Mouse (Mus musculus) cerebellum, adult 9-10 months (tissue): Measurements from ENCODE around the gene Dda1.
"Not testable (repeated sequence)": the region's sequence is repeated elsewhere in the genome, so short reads cannot be mapped to it uniquely, and the experiment has no call there.

Experiments
- DNase-seq: peaks from one replicate; pipeline ENCODE4 v3.0.0; 2022

Dda1 gene

DNA sequence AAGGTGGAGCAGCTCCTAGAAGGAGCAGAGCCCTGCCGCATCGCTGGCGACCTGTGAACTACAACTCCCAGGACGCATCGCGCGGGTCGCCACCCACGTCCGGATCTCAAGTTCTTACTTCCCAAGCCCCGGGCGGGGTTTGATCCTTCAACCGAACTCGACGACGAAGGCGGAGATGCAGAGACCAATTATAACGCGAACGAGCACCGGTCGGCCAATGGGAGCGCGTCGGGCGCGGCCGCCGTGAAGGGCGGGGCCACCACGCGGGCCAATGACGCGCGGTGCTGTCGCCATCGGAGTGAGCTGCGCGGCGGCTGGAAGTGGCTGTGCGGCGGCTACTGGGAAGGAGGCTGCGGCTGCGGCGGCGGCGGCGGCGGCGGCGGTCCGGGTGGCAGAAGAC lies at the start of gene Dda1:
Gene Dda1, plus strand, starts transcription at position 284 of the 400 bp plus-strand sequence.
- DNase-seq, result peak; percentile 98

DNA sequence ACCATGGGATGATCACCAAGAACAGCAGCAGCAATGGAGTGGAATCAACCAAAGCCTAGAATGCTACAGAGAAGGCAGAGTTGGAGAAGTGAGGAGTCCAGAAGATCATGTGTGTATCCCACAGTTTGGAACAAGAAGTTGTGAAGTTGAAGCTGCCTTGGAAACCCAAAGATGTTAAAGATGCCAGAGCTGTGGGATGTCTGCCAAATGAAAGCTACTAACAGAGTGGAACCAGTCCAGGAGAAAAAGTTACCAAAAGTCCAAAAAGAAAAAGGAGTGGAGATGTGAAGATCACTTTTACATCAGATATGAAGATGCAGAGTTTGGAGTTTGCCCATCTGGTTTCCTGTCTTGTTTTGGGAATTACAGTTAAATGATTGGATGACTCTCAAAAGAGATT lies 46.9 kb upstream of the Dda1 start:
- DNase-seq, result no peak

DNA sequence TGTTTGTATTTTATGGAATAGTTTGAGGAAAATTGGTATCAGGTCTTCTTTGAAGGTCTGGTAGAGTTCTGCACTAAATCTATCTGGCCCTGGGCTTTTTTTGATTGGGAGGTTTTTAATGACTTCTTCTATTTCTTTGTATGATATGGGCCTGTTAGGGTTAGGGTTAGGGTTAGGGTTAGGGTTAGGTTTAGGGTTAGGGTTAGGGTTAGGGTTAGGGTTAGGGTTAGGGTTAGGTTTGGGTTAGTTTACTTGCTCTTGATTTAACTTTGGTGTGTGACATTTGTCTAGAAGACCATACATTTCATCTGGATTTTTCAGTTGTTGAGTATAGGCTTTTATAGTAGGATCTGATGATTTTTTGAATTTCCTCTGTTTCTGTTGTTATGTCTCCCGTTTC lies 36.1 kb upstream of the Dda1 start:
- not testable (repeated sequence) for DNase-seq

DNA sequence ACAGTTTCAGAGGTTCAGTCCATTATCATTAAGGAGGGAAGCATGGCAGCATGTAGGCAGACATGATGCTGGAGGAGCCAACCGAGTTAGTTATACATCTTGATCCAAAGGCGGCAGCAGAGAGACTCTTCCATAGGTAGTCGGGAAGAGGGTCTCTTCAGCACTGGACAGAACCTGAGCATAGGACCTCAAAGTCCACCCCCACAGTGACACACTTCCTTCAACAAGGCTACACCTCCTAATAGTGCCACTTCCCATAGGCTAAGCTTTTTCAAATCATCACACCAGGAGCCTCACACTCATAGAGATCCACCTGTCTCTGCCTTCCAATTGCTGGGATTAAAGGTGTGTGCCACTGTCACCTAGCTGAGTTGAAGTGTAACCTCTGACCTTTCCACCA lies 32.0 kb upstream of the Dda1 start:
- DNase-seq, result no peak

DNA sequence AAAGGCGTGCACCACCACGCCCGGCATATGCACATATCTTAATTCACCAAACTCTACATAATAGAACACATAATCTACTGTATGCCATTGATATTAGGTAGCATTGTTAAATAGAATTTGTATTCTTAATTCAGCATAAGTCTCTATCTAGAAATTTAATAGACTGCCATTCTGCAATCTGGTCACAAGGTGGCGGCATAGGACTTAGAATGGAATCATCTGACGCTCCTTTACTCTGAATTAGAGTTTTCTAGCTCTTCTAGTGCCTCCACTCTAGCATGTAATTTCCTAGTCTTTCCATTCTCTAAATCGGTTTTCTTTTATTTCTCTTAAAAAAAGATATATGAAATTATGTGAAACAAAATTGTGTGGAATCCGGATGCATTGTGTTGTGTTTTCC lies 27.6 kb upstream of the Dda1 start:
- peak; percentile 79 for DNase-seq

DNA sequence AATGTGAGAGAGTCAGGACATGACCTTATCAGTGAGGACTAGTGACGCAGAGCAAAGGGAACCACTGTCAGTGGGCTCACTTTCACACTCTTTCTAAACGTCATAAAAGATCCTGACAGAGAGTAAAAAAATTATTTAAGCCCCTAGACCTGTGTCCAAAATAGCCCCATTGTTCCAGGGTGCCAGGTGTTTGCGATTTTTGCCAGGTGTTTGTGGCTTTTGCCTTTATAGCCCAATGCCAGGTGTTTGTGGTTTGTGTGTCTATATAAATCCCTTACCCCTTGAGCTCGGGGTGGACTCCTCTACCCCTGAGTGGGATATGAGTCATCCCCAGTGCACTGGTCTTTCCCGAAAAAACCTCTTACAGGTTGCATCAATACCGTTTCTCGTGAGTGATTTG lies 23.9 kb upstream of the Dda1 start:
- DNase-seq, result no peak

DNA sequence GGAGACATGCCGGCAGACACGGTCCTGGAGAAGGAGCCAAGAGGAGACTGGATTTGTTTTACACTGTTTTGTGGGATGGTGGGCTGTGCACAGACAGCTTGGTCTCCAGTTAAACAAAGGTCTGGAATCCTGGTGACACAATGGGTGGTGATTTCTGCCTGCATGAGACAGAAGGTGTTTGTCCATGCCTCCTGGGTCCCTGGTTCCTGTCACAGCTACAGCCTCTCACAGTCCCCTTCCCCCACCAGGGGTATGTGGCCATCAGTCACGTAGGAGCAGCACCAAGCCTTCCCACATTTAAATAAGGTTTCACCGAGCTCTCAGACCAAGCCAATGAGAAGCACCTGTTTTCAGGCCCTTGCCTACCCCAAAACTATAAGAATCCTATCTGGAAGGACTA lies 17.7 kb upstream of the Dda1 start:
- no peak for DNase-seq

DNA sequence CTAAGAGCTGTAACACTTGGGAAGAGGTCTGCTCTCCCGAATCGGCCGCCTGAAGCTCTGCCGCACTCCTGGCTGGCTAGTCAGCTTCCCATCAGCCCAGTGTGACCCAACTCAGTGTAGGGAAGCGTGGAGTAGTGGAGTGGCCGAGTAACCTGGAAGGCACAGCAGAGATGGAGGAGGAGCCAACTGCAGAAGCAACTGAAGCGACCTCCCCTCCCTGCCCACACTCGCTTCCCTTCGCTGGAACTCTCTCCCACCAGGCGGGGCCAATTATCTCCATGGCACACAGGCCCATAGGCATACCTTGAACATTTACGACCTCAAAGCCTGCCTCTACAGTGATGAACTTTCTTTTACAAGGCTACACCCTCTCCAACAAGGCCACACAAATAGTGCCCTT lies 17.2 kb upstream of the Dda1 start:
- DNase-seq, result no peak

DNA sequence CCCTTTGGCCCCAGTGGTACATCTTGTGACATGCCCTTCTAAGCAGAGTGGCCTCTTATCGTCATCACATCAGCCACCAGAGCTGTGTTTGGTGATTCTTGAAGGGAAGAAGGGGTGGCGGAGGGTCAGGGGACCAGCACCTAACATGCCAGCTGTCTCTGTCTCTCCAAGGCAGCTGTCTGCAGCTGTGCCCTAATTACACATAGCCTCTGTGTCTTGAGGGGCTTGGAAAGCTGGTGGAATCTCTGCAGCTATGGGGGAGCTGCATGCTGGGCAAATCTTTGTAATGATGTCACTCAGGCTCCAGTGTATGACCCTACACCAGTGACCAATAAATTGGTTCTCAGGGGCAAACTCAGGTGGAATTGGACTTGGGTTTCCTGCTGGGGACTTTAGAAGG lies 16.3 kb upstream of the Dda1 start:
- DNase-seq, result no peak

DNA sequence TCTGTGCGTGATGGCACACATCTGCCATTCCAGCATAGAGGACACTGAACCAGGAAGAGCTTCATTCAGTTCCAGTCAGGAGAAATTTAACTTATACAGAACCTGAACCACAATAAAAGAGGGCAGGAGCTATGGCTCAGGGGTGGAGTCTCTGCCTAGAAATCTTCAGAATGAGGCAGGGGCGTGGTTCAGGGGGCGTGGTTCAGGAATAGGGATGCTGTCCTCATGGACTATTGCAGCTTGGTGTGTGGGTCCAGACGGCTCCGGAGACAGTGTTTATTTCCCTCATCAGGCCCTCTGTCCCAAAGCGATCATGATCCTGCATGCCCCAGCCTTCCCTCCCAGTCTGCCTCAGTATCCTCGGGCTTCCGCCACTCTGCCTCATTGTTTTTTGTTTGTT lies 14.3 kb upstream of the Dda1 start:
- no peak for DNase-seq

DNA sequence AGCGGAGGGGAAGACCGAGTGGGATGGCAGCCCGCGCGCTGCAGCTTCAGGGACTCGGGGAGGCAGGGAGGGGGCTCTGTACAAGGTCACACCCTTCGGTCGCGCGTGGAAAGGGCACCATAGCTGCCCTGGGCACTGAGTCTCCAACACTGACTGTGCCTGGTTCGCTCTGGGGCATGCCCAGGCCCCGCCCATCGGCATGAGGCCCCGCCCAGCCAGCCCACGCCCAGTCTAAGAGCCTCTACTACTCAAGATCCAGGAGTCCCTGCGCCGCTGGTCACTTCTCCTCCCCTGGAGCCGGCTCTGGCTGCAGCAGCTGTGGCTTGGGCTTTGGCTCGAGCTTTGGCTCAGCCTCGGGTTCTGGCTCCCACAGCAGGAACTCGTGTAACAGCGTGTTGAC lies 12.1 kb upstream of the Dda1 start:
- peak; percentile 39 for DNase-seq

DNA sequence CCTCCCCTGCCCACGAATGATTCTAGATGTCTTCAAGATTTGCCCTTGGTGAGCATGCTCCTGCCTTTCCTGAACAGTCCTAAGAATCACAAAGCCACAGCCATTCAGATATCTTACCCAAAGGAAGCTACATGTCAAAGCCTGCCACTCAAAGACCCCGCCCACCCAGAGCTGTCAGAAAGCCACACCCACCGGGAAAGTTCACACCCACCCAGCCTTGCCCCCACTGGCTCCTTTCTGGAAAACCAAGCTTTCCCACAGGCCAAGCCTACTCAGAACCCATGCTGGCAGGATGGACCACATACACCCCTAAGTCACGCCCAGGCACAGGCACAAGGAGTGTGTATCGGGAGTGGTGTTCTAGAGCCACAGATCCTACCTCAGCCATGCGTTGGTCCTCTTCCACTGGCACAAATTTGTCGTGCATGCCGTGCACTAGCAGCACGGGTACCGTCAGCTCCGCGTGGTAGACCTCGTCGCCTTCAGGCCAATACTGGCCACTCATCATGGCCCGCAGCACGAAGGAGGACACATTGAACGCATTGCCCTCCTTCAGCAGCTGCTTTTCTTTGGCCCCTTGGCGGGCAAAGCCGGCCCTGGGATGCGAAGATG lies 11.2 kb upstream of the Dda1 start:
- DNase-seq, result peak; percentile 42

DNA sequence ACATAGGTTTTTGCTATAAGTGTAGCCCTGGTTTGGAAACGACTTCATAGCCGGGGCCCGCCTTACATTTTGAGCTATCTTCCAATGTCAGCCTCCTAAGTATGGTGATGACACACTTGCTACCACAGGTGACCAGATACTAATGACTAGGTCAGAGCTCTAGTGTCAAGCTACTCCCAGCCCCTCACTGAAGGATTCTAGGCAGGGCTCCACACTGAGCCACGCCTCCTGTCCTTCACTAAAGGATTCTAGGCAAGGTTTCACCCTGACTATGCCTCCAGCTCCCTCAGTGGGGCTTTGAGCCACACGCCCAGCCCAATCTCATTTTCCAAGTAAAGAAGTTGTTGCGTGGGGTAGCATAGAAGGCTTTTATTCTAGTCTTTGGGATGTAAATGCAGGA lies 8.3 kb upstream of the Dda1 start:
- DNase-seq, result peak; percentile 20

DNA sequence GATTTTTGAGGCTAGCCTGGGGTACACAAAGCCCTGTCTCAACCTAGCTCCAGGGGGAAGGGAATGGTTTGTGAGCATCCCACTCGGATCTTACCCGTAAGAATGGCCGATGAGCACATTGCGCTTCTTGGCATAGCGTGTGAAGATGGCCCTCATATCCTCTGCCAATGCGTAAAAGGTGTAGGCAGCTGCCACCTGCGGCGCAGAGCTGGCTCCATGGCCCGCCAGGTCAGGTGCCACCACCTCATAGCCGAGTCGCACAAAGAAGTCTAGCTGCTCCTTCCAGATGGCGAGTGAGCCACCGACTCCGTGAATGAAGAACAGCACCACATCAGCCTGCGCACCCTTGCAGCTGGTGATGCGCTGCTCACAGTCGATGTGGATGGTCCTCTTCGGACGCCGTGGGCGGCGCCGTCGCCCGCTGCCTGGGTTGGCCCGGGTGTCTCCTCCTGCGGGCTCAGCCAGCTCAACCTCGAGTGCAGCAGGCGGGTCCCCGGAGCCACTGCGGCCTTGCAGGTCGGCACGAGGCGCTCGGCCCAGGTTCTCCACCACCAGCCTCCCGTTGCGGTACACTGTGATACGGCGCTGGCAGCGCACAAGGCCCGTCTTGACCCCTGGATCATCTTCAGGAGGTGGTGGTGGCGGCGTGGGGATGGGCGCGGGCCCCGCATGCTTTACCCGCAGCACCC lies 7.7 kb upstream of the Dda1 start:
- peak; percentile 72 for DNase-seq

DNA sequence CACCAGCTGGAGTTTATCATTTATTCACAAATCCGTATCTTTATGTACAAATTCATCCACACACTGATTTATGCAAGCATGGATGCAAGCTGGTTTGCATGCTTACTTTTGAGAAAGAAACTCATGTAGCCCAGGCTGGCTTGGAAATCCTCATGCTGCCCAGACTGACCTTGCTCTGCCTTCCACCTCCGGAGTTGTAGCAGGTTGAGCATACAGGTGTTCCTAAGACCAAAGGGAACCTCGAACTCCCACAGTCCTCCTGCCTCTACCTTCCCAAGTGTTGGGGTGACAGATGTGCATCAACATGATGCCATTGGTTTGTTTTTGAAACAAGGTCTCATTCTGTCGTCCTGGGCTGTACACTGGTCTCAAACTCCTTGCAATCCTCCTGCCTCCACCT lies 6.8 kb upstream of the Dda1 start:
- DNase-seq, result no peak

DNA sequence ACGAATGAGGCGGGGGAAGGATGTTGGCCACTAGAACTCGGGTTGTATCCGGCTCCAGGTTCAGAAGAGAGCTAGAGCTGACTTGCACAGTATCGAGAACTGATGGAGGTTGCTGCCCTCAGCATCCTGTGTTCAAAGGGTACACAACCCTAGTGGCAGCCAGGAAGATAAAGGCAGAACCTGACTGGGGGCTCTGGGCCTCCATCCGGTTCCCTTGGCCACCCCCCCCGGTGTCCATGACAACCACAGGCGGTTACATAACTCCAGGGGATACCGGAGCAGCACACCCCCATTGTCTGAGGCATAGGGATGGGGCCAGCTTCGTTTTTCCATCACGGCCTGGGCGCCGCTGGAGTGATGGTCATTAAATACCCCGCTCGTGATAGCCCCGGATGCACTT lies 6.2 kb upstream of the Dda1 start:
- DNase-seq, result peak; percentile 87

DNA sequence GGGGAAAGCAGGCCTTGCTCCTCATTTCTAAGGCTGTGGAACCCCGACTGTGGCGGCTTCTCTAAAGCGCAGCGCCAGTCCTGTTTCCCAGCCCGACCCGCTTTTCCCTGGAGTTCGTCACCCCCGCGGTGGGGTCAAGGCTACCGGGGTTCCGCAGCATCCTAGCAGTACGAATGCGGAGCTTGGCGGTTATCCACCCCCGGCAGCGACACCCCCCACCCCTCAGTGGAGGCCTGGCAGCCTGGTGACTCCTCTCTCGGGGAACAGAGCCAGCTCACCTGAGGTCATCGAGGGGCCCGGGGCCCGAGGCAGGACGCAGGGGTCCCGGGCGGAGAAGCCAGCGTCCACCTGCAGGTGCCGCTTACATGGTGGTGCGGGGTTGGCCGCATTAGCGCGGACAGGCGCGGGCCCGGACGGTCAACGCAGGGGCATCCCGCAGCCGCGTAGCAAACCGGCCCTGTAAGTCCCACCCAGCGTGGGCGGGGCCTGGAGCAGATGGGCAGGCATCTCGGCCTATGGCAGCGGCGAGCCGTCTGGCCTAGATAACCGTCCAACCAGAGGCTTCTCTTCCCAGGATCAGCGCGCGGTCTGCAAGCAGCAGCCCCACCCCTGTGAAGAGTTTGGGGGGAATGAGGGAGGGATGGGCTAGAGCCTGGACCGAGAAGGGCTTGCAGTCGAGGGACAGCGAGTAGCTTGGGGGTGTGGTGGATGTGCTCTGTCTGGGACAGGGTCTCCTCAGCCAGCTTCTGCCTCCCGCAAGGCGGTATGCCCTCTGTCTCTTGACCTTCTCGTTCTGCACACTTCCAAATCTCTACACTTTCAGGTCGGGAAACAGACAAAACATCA lies 5.6 kb upstream of the Dda1 start, which contains the start of gene Abhd8:
Gene Abhd8, minus strand, starts transcription at position 468 of the 846 bp plus-strand sequence.
- peak; percentile 99 for DNase-seq

DNA sequence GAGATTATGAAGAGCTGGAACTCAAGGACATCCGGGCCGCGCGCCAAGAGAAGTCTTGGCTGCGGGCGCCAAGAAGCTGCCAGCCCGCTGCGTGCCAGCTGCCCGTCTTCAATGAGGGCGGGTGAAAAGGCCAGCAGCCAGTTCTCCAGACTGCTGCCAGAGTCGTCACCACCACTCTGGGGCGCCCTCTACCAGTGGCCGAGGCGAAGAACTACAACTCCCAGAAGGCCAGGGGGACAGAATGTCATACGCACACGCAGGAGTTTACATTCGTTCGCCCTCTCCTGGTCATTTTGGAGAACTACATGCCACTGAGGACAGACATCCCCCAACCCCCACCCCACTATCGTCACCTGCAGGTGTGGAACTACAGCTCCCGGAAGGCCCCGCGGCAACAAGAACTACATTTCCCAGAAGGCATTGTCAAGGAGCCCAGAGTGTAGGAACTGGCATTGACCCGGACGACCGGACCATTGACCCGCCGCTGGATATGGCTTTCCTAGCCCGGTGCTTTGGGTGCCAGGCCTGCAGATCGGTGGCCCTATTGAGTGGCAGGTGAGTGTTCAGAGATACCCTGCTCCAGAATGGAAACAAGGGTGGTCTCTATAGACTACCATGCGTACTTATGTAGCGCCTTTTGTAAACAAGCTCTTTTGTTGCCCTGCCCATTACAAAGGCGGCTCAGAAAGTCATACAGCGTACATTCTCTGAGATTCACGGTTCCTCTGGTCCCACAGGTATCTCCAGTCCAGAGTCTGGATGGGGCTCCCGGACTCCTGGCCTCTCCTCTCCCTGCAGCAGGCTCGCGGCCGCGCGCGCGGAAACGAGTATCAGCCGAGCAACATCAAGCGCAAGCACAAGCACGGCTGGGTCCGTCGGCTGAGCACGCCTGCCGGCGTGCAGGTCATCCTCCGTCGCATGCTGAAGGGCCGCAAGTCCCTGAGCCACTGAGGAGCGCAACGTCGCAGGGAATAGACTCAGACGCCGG lies 4.2 kb upstream of the Dda1 start, which contains the start of gene Mrpl34:
Gene Mrpl34, plus strand, starts transcription at position 447 of the 988 bp plus-strand sequence.
- DNase-seq, result peak; percentile 100

DNA sequence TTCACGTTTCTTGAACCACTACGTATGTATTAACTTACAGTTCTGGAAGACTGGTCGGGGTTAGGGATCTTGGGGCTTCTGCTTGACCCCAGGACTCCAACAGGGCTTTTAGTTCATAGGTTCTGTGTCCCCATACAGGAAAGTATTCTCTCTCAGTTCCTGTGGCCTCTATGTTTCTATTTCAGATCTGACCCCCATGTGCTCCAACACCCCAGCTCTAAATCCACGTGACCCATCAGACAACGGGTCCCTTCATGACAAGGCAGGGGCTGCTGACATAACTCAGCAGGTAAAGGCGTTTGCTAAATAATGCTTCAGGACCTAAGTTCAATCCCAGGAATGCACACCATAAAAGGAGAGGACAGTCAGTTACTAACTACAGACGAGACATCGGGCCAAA lies 3.3 kb upstream of the Dda1 start:
- DNase-seq, result peak; percentile 75

DNA sequence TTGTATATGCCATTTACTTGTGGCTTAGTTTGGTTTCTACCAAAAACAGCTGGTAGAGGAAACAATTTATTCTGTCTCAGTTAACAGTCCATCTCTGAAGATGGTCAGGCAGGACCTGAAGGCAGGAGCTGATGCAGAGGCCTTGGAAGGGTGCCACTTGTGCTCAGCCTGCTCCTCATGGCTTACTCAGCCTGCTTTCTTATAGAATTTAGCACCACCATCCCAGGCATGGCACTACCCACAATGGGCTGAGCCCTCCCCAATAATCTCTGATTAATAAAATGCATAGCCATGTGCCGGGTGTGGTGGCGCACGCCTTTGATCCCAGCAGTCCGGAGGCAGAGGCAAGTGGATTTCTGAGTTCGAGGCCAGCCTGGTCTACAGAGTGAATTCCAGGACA lies 2.8 kb upstream of the Dda1 start:
- peak; percentile 70 for DNase-seq

DNA sequence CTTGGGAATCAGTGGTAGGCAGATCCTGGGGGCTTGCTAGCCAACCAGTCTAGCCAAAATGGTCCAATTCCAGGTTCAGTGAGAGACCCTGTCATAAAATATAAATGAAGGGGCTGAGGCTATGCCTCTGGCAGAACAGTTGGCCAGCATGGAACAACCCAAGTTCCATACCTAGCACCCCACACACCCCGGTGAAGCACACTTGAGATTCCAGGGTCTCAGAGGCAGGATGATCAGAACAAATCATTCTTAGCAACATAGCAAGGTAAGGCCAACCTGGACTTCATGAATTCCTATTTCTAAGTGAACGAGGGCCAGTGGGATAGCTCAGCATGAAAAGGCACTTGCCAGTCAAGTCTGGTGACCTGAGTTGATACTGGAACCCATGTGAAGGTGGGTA lies 1.8 kb upstream of the Dda1 start:
- DNase-seq, result peak; percentile 51

DNA sequence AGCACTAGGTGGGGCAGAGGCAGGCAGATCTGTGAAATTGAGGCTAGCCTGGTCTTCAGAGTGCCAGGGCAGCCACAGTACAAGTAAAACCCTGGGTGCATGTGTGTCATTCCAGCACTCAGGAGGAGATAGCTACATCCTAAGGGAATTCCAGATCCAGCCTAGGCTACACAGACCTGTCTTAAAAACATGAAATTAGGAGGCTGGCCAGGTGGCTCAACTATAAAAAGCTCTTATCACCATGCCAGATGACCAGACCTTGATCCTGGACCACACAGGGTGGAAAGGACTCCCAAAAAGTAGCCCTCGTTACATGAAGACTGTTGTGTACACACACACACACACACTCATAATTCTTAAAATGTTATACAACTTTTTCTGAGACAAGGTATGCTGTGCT lies 998 bp upstream of the Dda1 start:
- DNase-seq, result peak; percentile 63

DNA sequence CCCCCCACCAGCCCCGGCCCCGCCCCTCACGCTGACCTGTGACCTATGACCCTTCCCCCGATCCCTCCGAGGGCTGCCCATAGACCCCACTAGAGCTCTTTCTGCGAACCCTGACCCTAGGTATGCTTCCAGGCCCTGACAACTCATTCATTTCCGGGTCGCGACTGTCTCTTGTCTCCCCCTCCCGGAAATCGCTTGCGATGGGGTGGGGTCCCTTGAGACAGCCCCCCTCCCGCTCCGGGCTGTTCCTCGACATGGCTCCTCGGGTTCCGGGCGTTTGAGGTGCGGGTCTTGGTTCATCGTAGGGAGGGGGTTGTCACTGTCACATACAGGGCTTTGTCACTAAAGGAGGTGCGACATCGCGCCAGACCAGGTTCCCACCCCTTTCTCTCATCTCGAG lies 412 bp downstream of the Dda1 start:
- DNase-seq, result peak; percentile 80
